Mouse (Mus musculus) granulocyte monocyte progenitor cell, adult 5-6 weeks (primary cell): ENCODE measurements around the gene Spata2. TPM values are rescaled to one million over a fixed set of nuclear protein-coding genes. Genes with fewer than 3 reads are reported as not detected.
A peak's percentile ranks its signal among the peaks of the same experiment; 100 is the strongest.

Experiments used
- ATAC-seq: replicated peaks from 2 replicates; pipeline ENCODE4 v1.8.0; 2016; ENCODE audit warnings: mild to moderate bottlenecking, moderate TSS enrichment, inconsistent platforms; ENCODE audit not compliant: poor library complexity, severe bottlenecking
- total RNA-seq, 2 experiments: library from RNA; stranded (forward) in 1 of 2; stranded (reverse) in 1 of 2; fragments of 200-712, 200-1000 nt in 1 of 2; fragments of >200 nt in 1 of 2; fragmentation: Nextera tagmentation in 1 of 2; gene quantifications; 2 replicates each; pipeline ENCODE4 v1.2.3; 2014 to 2017

Gene Spata2
- total RNA-seq, 2 experiments from 2014 or later = 7.4 to 11.5 TPM

GRCm38 (mm10) chr2:167483827-167484410 is 8.8 kb downstream of the Spata2 start:
- no peak for ATAC-seq

- ATAC-seq = no peak
Measured at GRCm38 (mm10) chr2:167483081-167483826, 9.4 kb downstream of the Spata2 start.

GRCm38 (mm10) chr2:167482681-167483080 is 10.0 kb downstream of the Spata2 start:
- no peak for ATAC-seq

GRCm38 (mm10) chr2:167479501-167479900 is 13.2 kb downstream of the Spata2 start:
- no peak for ATAC-seq

GRCm38 (mm10) chr2:167478128-167478527 is 14.6 kb downstream of the Spata2 start:
- no peak for ATAC-seq

GRCm38 (mm10) chr2:167476762-167477161 is 15.9 kb downstream of the Spata2 start:
- ATAC-seq = no peak

GRCm38 (mm10) chr2:167476200-167476688 is 16.4 kb downstream of the Spata2 start:
- peak; percentile 52 for ATAC-seq

- ATAC-seq = no peak
Measured at GRCm38 (mm10) chr2:167475596-167475995, 17.1 kb downstream of the Spata2 start.

GRCm38 (mm10) chr2:167474218-167474617 is 18.5 kb downstream of the Spata2 start:
- ATAC-seq = no peak

GRCm38 (mm10) chr2:167471585-167471984 is 21.1 kb downstream of the Spata2 start:
- no peak for ATAC-seq

- ATAC-seq = no peak
Measured at GRCm38 (mm10) chr2:167470611-167471010, 22.1 kb downstream of the Spata2 start.

- ATAC-seq = no peak
Measured at GRCm38 (mm10) chr2:167468444-167468843, 24.2 kb downstream of the Spata2 start.

GRCm38 (mm10) chr2:167467214-167467613 is 25.5 kb downstream of the Spata2 start:
- ATAC-seq = peak; percentile 65

- ATAC-seq = no peak
Measured at GRCm38 (mm10) chr2:167465951-167466350, 26.7 kb downstream of the Spata2 start.

- ATAC-seq = no peak
Measured at GRCm38 (mm10) chr2:167463802-167464201, 28.9 kb downstream of the Spata2 start.

- peak; percentile 70 for ATAC-seq
Measured at GRCm38 (mm10) chr2:167462954-167463353, 29.7 kb downstream of the Spata2 start.

- ATAC-seq = no peak
Measured at GRCm38 (mm10) chr2:167459071-167459865, 33.4 kb downstream of the Spata2 start.

GRCm38 (mm10) chr2:167458548-167458947 is 34.1 kb downstream of the Spata2 start:
- ATAC-seq = no peak

- peak; percentile 53 for ATAC-seq
Measured at GRCm38 (mm10) chr2:167457213-167457612, 35.5 kb downstream of the Spata2 start.

- ATAC-seq = no peak
Measured at GRCm38 (mm10) chr2:167456361-167457020, 36.2 kb downstream of the Spata2 start.
